Mouse (Mus musculus): ENCODE measurements around the gene Zfp933.

- TF ChIP-seq MAFK (IDR thresholded peaks at IDR 0.05; ENCODE audit: insufficient read depth, low read depth, low read length) (no peak), HCFC1 (IDR thresholded peaks at IDR 0.05; ENCODE audit: borderline replicate concordance, insufficient read depth, low read length) (no peak), ZNF384 (IDR thresholded peaks at IDR 0.05; ENCODE audit: low read depth, low read length) (no peak)
Observed at GRCm38 (mm10) chr4:147865651-147866050, 17.5 kb upstream of the Zfp933 start.
